Mouse (Mus musculus): Measurements from ENCODE around the gene Vgll4.
A peak's percentile ranks its signal among the peaks of the same experiment; 100 is the strongest.

Vgll4 gene

DNA sequence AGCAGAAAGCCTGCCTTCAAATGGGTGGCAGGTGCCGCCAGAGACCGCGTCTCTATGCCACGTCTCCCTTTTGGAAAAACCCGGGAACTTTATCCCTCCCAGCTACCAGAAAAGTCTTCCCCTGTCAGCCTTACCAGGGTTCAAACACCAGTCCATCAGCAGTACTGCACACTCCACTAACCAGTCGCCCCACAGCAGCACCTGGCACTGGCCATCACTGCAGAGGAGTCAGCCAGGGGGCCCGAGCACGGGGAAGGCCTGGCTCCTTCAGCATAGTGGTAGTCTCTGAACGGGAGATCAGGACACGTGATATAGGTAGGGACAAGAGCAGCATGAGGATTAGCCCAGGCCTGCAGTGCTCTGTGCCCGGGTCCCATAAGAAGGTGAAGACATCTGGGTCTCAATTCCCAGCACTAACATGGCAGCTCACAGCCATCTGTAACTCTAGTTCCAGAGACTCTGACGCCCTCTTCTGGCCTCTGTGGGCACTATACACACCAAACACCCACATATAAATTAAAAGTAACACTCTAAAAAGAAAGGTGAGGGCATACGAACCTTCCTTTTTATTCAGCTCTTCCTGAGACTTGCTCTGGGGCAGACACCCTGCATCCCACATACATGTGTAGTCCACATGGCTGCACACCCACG is 98.7 kb downstream of the Vgll4 start:
- no peak for DNase-seq (ENCODE audit: low spot score in 2 of 2)

DNA sequence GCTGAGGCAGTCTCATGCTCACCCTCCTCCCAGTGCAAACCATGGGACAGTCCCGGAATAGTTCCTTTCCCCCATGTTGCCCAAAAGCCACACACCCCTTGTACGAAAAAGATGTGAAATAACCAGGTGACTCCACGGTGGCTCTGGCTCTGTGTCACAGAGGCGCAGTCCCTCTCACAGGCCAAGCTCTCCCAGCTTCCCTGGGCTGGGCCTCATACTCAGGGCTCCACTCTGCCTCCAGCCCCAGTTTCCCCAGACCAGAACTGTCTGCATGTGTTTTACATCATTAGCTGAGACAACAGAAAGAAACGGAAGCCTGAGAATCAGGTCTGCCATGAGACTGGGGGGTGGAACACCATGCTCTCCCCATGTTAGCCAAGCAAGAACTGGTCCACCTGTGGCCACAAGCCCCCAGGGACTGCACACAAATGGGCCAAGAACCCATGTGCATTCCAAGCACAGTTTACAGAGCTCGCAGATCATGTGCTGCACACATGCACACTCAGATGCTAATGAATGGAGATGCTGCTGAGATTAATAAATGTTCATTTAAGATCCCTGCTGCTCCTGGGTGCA is 100.2 kb downstream of the Vgll4 start:
- no peak for DNase-seq (ENCODE audit: low spot score in 2 of 2)

DNA sequence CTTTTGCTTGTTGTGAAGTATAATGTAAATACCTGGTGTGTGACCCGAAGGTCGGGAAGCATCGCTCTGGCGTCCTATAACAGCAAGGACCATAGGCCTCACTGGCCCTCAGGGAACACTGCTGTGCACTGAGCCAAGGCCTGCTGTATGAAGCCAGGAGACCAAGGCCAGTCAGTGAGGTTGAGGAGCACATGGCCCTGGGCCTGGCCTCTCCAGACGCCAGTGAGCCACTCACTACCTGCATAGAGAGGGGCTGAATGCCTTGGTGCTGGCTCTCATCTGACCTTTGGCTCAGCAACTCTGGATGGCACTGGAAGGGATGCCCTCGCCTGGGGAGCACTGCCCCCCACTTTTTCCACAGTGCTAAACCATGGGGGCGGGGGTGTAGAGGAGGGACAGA is 101.1 kb downstream of the Vgll4 start:
- DNase-seq (ENCODE audit: low spot score in 2 of 2): no peak

DNA sequence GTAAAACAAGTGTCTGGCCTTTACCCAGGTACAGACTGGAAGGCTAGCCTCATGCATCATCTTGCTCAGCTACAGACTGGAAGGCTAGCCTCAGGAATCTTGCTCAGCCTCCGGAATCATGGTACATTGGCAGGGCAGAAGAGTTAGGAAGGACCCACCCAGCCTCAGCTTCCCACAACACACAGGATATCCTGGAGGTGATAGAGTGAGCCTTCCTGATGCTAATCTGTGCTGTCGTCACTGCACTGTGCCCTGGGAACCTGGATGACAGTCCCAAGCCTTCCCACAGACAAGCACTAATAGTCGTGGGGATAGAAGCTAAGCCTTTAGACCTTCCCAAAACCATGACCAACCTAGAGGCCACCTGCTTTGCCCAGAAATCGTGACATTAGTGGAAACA is 103.2 kb downstream of the Vgll4 start:
- no peak for DNase-seq (ENCODE audit: low spot score in 2 of 2)

DNA sequence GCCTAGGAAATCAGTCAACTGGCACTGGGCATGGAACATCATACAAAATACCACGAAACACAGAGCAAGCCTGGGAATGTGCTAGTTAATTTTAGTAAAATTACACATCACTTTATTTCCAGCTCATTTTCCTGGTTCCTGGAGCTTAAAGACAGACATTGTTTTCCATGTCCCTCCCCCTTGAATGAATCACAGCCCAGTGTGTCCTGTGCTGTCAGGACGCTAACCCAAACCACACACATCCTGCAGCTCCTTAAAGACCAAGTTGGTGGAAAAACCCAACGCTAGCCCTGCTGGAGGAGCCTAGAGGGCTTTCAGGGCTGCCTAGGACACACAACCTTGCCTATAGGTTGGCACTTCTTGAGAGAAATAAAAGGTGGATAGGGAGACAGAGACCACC is 103.7 kb downstream of the Vgll4 start:
- no peak for DNase-seq (ENCODE audit: low spot score in 2 of 2)

DNA sequence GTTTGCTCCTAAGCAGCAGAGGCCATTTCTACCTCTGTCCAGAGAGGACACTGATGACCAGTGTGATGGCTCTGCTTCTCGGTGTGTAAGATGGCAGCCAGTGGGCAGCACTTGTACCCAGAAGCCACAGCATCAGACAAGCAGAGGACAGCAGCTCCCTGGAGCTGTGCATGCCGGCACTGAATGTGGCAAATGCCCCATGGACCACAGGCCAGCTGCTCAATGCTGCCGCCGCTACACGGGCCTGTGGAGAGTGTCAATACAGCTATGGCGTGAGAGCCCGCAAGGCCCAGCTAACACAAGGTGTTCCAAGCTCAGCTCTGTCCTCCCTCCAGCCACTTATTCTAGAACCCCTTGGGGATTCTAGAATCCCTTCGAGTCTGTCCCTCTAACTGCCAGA is 105.4 kb downstream of the Vgll4 start:
- no peak for DNase-seq (ENCODE audit: low spot score in 2 of 2)

DNA sequence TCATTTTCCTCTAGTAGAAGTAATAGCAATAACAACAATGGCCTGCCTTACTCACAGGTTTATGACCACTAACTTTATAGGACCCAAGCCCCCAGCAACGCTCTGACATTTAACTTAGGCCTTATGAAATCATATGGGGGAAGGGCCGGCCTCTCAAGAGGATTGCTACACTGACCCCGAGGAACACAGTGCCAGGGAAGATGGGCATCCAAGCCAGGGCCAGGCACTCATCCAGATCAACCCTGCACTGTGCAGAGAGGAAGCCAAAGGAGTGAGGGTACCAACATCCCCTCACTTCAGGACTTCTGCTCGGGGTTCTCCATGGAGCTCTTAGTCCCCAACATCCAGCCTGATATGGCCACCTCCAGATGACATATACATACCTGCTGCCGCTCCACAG is 106.3 kb downstream of the Vgll4 start:
- DNase-seq (ENCODE audit: low spot score in 2 of 2): no peak

DNA sequence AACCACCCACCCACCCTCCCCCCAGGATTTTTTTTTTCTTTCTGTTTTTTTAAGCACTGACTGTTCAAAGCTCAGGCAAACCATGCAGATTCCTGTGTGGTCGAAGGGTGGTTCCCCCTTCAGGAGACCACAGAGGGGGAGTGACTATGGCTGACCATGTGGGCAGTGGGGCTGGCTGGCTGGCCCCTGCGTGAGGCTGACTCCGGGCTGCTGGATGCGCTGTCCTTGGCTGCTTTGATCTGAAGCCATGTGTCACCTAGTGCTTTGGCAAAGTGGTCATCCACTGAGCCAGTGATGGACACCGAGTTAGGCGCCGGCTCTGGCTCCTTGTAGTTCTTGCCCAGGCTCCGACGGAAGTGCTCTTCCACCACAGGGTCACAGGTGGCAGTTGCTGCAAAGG is 107.7 kb downstream of the Vgll4 start:
- no peak for DNase-seq (ENCODE audit: low spot score in 2 of 2)

DNA sequence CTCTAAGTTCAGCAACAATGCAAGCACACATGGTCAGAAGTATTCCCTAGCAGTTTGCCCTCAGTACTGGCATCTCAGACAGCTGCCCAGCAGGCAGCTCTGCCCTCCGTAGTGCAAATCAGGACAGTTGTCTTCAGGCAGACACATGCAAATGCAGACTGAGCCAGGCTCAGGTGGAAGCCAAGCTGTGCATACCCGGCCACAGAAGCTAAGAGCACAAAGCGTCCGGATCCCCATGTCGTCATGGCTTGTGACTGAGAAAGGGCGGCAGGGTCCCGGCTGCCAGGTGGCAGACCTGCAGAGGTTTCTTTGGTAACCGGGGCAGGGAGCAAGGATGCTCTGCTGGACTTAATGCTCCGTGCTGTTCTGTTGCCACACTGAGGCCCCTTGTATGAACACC is 108.2 kb downstream of the Vgll4 start:
- no peak for DNase-seq (ENCODE audit: low spot score in 2 of 2)

DNA sequence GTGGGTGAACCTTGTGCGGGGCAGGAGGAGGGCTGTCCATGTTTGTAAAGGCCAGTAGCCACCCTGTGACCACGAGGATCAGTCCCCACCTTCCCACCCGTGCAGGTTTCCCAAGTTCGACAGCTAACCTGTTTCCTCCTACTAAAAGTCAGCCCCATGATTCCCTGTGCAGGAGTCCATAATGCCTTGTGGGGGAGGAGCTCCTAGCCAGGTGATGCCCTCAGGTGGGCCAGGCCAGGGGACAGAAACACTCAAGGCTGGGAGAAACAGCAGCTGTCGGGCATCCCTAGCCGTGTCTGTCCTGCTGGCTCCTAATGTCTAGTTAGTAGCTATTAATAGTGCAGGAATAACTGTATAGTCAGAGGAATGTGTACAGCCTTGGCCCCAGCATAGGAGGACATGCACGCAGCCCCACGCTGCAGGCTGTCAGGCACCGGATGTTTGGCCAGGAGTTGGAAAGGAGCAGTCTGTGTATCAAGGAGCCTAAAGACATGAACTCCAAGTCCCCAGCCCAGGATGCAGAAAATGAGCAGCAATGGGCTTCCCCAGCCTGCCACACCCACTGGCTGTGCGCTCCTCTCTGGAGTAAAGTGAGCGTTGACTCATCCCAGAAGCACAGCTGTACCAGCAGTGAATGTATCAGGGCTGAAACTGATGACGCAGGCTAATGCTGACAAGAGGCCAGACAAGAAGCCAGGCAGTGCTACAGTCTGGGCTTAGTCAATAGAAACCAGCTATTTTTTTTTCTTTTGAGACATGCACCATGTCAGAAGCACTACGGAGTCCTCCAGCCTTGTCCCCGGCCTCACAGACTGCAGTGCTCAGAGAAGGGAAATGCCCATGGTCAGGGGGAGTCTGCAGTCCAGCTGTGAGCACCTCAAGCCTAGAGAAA is 108.9 kb downstream of the Vgll4 start:
- peak; percentile 46 to 64 for DNase-seq (ENCODE audit: low spot score in 2 of 2)

DNA sequence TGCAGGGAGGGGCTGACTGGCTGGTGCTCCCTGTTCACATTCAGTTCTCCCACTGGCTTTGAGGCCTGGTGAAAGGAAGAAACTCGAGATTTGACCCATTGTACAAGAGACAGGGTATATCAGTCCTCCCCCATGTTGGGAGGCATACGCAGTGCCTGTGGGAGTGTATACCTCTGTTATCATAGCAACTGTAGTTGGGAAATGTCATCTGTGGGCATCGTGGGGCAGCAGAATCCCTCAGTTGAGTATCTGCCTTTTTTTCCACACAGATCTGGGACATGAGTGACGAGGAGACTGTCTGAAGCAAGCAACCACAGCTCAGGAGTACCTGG is 111.1 kb downstream of the Vgll4 start:
- DNase-seq (ENCODE audit: low spot score in 2 of 2): no peak

DNA sequence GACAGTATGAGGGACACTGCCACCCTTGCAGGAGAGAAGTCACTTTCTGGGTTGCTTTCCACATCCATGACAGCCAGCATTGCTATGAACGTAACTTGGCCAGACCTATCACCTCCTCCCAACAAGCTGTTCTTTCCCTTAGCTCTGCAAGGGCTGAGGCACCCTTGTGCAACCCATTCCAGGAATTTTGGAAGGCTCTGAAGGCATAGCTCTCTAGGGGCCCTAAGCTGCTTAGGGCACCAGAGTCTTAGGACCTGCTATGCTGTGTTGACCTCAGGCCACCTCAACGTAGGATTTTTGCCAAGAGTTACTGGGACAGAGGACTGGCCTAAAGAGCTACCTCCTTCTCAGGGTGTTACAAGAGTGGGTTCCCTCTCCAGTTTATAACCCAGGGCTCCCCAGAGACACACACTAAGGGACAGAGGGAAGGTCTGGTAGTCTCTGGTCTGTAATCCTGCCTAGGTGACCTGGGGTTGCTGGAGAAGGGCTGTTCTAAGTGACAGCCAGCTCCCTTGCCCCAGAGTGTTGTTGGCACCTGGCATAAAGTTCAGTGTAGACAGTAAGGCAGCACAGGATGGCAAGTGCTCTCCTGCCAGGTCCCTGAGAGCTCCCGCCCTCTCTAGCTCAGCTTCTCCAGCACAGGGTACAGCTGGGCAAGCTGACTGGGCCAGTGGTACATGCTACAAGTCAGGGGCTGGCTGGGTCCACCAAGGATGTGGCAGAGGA is 111.6 kb downstream of the Vgll4 start:
- no peak for DNase-seq (ENCODE audit: low spot score in 2 of 2)

DNA sequence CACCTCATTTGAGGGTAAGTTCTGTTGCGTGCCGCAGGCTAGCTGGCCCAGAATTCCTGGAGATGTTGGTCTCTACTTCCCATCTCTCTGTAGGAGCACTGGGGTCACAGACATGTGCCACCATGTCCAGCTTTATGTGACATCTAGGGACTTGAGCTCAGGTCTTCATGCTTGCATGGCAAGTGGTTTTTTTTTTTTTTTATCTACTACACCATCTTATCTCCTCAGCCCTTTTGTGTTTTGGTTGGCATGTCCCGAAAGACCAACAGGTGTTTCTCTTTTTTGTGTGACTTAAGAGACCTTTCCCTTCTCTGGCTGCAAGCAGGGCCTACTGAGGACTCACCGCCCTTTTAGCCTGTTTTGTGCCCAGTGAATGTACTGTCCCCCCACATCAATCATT is 113.3 kb downstream of the Vgll4 start:
- no peak for DNase-seq (ENCODE audit: low spot score in 2 of 2)

DNA sequence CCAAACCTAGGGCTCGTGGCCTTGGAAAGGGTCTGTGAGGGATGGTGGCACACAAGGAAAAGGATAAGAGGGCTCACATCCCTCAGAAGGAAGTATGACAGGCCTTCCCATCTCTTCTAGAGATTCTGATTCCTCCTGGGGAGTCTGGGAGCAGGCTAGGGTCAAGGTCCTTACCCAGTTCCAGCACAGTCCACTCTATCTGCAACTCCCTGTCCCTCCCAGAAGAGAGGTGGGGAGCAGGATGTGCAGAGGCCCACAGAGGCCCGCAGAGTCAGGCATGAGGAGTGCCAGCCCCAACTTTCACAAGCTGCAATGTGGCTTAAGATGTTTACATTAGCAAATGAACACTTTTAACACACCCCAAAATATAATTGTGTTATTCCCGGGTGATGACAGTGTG is 114.2 kb downstream of the Vgll4 start:
- no peak for DNase-seq (ENCODE audit: low spot score in 2 of 2)

DNA sequence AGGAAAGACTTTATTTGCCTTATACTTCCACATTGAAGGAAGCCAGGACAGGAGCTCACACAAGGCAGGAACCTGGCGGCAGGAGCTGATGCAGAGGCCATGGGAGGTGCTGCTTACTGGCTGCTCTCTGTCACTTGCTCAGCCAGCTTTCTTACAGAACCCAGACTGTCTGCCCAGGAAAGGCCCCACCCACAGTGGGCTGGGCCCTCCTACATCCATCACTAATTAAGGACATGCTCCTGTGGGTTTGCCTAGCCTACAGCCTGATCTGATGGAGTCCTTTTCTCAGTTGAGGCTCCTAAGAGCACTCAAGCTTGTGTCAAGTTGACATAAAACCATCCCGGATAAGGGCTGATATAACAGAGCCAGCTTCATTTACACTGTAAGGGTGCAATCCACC is 115.4 kb downstream of the Vgll4 start:
- DNase-seq (ENCODE audit: low spot score in 2 of 2): no peak

DNA sequence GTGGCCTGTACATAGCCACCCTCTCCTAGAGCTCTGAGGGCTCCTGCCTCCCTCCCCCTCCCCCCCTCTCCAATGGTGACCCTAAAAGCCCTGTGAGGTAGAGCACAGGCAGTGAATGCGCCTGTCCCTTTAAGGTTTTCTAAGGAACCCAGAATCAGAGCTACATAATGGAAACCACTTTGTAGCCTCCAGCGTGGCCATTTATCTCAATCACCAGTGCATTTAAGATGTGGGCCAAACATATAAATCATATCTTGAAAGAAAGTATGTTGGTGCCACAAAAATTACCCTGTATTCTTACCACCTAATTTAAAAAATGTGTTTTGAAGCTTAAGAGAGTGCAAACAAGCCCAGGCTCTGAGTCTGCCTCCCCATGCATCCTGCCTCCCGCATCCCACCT is 117.1 kb downstream of the Vgll4 start:
- DNase-seq (ENCODE audit: low spot score in 2 of 2): no peak

DNA sequence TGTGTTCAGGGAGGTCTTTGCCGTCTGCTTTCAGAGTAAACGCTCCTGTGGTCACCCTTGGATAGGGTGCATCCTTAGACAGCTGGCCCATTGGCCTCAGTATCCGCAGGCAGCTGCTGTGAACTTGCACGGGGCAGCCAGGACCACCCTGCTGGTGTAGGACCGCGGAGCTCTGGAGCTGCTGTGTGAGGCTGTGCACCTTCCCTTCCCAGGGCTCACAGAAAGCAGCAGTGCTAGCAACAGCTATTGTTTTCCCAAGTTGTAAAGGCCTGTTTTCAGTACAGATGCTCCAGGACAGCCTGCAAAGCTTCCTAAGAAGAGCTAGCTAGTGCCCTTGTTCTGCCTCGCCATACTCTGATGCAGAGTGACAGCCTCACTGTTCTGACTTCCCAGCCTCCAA is 118.1 kb downstream of the Vgll4 start:
- DNase-seq (ENCODE audit: low spot score in 2 of 2): no peak

DNA sequence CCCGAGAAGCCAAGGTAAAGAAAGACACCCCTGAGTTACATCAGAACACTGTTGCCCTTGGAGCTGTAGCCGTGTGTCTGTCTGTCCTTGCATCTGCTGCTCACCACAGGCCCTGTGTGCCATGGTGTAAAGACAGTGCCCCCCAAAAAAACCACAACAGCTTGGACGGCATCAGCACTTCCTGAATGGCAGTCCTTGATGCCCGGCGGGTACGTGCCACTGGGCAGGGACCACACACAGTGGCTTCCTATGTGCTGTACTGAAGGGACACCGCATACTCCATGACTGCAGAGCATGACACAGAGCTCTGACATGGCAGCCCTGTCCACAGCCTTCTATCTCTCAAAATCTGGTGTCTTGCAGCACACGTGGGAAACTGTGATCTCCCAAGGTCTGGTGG is 120.0 kb downstream of the Vgll4 start:
- DNase-seq (ENCODE audit: low spot score in 2 of 2): no peak

DNA sequence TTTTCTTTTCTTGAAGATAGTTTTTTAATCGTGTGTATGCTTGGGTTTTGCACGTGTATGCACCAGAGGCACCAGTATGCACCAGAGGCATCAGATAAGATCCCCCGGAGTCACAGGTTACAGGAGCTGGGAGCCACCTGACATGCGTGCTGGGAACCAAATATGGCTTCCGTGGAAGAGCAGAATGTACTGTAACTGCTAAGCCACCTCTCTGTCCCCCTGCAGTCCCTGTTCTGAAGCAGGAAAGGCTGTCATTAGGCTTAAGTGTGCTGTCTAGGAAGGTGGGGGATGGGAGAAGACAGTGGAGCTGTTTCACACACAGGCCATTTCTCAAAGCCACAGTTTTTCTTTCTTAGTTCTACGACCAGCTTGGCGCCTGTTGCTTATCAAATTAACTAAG is 121.0 kb downstream of the Vgll4 start:
- no peak for DNase-seq (ENCODE audit: low spot score in 2 of 2)

DNA sequence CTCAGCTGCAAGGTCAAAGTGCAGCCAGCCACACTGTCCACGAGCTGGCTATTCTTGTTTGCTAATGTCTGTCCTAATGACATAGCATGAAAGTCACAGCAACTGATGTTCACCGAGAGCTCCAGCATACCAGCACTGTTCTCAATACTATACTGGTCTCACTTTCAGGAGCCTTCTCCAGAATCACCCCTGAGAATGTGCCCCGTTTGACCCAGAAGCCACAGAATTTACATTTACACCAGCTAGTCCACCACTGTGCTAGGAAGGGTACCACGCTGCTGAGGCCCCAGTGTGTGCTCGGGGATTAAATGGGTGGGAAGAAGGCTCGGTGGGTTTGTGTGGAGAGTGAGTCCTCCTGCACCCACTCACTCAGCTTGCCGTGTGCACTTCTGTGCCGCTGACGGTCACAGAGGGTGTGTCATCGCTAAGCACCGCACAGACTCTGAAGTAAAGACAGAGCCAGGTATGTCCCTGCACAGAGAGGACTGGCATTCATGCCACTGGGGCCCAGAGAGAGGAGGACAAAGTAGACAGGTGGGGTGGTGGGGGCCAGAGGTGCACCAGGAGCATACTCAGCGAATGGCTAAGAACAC is 122.1 kb downstream of the Vgll4 start:
- DNase-seq (ENCODE audit: low spot score in 2 of 2): no peak

DNA sequence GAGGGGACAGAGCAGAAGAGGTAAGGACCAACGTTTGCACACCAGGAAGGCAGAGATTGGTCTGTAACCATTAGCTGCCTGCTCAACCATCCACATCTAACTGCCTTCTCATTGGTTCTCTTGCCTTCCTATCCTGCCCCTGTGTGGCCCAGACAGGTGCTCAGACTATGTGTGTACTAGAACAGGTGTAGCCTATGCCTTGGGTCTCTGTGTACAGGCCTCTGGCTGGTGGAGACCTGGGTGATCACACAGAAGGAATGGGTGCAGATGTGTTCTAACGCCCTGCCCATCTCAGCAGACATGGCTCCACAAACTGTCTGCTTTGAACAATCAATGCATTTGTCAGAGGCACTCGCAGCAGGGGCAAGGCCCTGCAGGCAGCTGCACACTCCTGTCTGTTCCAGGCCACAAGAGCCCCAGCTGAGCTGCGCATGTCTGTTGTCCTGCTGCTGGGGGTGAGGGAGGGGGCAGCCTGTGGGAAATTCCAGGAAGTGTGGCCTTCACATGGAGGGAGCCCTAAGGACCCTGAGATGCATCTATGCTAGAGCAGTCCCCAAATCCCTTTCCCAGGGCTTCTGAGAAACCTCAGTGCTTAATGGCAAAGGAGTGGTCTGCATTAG is 123.5 kb downstream of the Vgll4 start:
- DNase-seq (ENCODE audit: low spot score in 2 of 2): no peak

DNA sequence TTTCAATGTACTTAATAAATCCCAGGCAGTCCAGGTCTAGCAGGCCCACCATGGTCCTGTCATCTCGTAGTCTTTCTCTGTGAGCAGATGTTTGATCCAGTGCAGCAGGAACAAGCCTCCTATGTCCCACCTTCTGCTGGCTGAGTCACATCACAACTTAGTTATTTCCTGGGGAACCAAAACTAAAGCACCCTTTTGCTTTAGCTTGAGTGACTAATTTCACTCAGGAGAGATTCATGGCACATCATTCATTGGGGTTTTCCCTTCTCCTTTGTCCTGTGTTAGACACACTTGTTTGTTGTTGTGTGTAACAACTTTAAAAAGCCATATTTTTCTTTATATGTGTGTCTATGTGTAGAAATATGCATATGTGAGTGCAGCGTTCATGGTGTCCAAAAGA is 126.9 kb downstream of the Vgll4 start:
- DNase-seq (ENCODE audit: low spot score in 2 of 2): no peak
